Mouse (Mus musculus) embryonic fibroblast, embryonic 13.5 days (primary cell): ENCODE measurements around the gene Brpf3.

Source experiments
- CTCF ChIP-seq: IDR thresholded peaks from 2 replicates; pipeline ENCODE4 v1.5.1; 2011; ENCODE audit warnings: mild to moderate bottlenecking, control low read depth, low read length, moderate library complexity, borderline replicate concordance; ENCODE audit not compliant: insufficient read depth
- POLR2A ChIP-seq: IDR thresholded peaks from 2 replicates; pipeline ENCODE4 v1.6.1; 2011; ENCODE audit warnings: low read depth, mild to moderate bottlenecking, control low read depth, low read length, moderate library complexity

DNA sequence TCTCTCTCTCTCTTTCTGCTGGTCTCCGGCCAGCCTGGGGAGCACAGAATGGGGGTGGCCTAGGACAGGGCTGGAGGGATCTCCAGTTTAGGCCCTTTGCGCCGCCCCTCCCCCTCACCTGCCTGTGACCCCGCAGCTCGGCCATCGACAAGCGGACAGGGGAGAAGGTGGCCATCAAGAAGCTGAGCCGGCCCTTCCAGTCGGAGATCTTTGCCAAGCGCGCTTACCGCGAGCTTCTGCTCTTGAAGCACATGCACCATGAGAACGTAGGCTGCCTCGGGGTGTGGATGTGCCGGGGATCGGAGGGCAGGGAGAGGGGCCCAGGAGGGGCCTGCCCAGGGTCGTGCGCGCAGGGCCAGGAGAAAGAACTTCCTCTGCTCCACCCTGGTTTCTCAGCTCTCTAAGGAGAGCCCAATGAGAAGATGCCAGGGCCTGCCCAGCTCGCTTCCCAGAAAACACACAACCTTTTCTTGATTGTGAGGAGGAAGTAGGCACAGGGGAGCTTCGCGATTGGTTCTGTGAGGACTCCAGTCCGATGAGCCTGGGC is 30.9 kb upstream of the Brpf3 start:
- no peak for TF ChIP-seq CTCF
- TF ChIP-seq POLR2A = 0 out of 2 replicates have a peak, but pooled peaks have one; percentile 35
